Mouse (Mus musculus) ES-Bruce4 (cell line): ENCODE measurements around the gene Trap1. TPM values are rescaled to one million over a fixed set of nuclear protein-coding genes. Genes with fewer than 3 reads are reported as not detected.

Experiments used
- H3K27ac ChIP-seq: 2 replicates; pipeline ENCODE4 v1.5.1; 2012; ENCODE audit warnings: low read length, inconsistent platforms; ENCODE audit not compliant: insufficient read depth
- H3K27me3 ChIP-seq: 2 replicates; pipeline ENCODE4 v1.6.1; 2012; ENCODE audit warnings: mild to moderate bottlenecking, low read length, inconsistent platforms; ENCODE audit not compliant: control insufficient read depth, poor library complexity, insufficient read depth, severe bottlenecking
- H3K36me3 ChIP-seq: 2 replicates; pipeline ENCODE4 v1.6.1; 2012; ENCODE audit warnings: inconsistent platforms, mild to moderate bottlenecking, low read length, moderate library complexity; ENCODE audit not compliant: control insufficient read depth, poor library complexity, insufficient read depth, severe bottlenecking
- H3K4me1 ChIP-seq: one replicate; pipeline ENCODE4 v1.8.1; 2011; ENCODE audit warnings: low read length; ENCODE audit not compliant: control insufficient read depth, insufficient read depth
- H3K4me3 ChIP-seq: 2 replicates; pipeline ENCODE4 v1.5.1; 2011; ENCODE audit warnings: low read depth, mild to moderate bottlenecking, low read length
- H3K9ac ChIP-seq: 2 replicates; pipeline ENCODE4 v1.6.1; 2012; ENCODE audit warnings: low read depth, mild to moderate bottlenecking, inconsistent platforms; ENCODE audit not compliant: poor library complexity, severe bottlenecking
- H3K9me3 ChIP-seq: replicated peaks from 2 replicates; pipeline ENCODE4 v1.6.1; 2012; ENCODE audit warnings: mild to moderate bottlenecking, low read length, inconsistent platforms; ENCODE audit not compliant: control insufficient read depth, poor library complexity, insufficient read depth, severe bottlenecking
- CTCF ChIP-seq: IDR thresholded peaks from one replicate; pipeline ENCODE4 v1.8.1; 2011; ENCODE audit warnings: low read depth, low read length
- EP300 ChIP-seq: IDR thresholded peaks from 2 replicates; pipeline ENCODE4 v1.6.1; 2011; ENCODE audit warnings: low read depth, low read length; ENCODE audit not compliant: insufficient read depth
- POLR2A ChIP-seq: IDR thresholded peaks from one replicate; pipeline ENCODE4 v1.8.1; 2011; ENCODE audit warnings: low read length; ENCODE audit not compliant: insufficient read depth
- polyA plus RNA-seq: library from polyadenylated mRNA; stranded (reverse); fragments of >200 nt; gene quantifications from 2 replicates; pipeline ENCODE4 v1.2.4, GENCODE M21; 2011; ENCODE audit warnings: low read depth; ENCODE audit not compliant: missing spikeins, insufficient read depth, insufficient read length

Trap1 gene
- polyA plus RNA-seq, 1 experiment, result 104 TPM

- peaks cover 14% of the 10 kb centered on the region for H3K9me3 ChIP-seq
- no peak overlapping the region for H3K4me3 ChIP-seq
- H3K9ac ChIP-seq, result no peak overlapping the region
- TF ChIP-seq POLR2A, result no peak
- TF ChIP-seq EP300, result no peak
- no peak for TF ChIP-seq CTCF
- no peaks in the 10 kb centered on the region for H3K4me1 ChIP-seq
- H3K27ac ChIP-seq, result no peak overlapping the region
- no peaks in the 10 kb centered on the region for H3K36me3 ChIP-seq
- H3K27me3 ChIP-seq, result no peaks in the 10 kb centered on the region
These were observed 63.5 kb downstream of the Trap1 start for GRCm38 (mm10) chr16:4014040-4014668.

DNA sequence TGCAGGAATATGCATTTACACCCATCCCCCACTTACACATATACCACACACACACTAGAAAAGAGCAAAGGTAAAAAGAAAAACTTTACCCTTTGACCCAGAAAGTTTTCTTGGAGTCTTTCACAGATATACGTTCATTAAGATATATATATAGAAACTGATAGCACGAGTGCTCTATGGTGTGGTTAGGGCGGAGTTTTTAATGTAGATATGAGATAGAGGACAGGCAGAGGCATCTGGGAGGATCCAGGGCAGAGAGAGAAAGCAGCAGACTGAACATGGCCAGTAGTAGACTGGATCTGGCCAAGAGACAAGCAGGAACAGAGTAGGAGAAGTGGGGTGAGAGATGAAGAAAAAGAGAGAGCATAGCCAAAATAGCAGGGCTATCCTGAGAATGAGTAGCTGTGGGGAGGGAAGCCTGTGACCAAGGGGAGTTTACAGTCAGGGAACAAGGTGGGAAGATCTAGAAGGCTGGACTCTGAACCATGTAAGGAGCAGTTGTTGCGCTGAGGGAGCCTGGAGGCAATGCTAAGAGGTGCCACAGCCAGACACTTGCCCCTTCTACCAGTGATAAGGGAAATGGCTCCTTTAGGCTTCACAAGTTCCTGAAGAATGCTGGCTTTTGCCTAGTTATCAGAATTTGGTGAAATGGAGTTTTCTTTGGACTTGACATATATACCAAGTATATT lies 64.6 kb downstream of the Trap1 start:
- Histone ChIP-seq H3K27me3 (no peaks in the 10 kb centered on the region), H3K9ac (no peak overlapping the region), H3K4me3 (no peak overlapping the region), H3K4me1 (no peaks in the 10 kb centered on the region), H3K36me3 (no peaks in the 10 kb centered on the region), H3K9me3 (peaks cover 20% of the 10 kb centered on the region), H3K27ac (no peak overlapping the region)
- TF ChIP-seq EP300, result no peak
- TF ChIP-seq CTCF, result no peak
- no peak for TF ChIP-seq POLR2A

GRCm38 (mm10) chr16:4003489-4004398 lies 73.9 kb downstream of the Trap1 start, which contains the start of gene Slx4:
TSS of gene Slx4 (minus strand) at chr16:4003770.
- H3K4me1 ChIP-seq, result peaks cover 1% of the 10 kb centered on the region
- H3K27me3 ChIP-seq, result no peaks in the 10 kb centered on the region
- peak within 1 kb of the TSS; percentile 57 for H3K27ac ChIP-seq
- H3K9ac ChIP-seq, result peak within 1 kb of the TSS; percentile 66
- peaks cover 18% of the 10 kb centered on the region for H3K36me3 ChIP-seq
- TF ChIP-seq CTCF (no peak), POLR2A (peak; percentile 93), EP300 (0 out of 2 replicates have a peak, but pooled peaks have one; percentile 22)
- peak within 1 kb of the TSS; percentile 89 for H3K4me3 ChIP-seq
- peaks cover 2% of the 10 kb centered on the region for H3K9me3 ChIP-seq

Other genes starting within 250 kb of the Trap1 start
- gene Olfr15, start 246.9 kb downstream of the Trap1 start, polyA plus RNA-seq, result not detected in 2 replicates
- gene Zfp174, start 230.6 kb downstream of the Trap1 start, polyA plus RNA-seq, result 1.4 and 1.6 TPM in 2 replicates
- gene Naa60, start 205.5 kb downstream of the Trap1 start, polyA plus RNA-seq, result 37.2 and 41.4 TPM in 2 replicates
- 6.4 and 6.9 TPM in 2 replicates for gene Zfp597, start 193.3 kb downstream of the Trap1 start, polyA plus RNA-seq
- gene Gm20695, start 193.2 kb downstream of the Trap1 start, polyA plus RNA-seq, result not detected in 2 replicates
- 1.6 and 2.7 TPM in 2 replicates for gene 1700037C18Rik, start 169.1 kb downstream of the Trap1 start, polyA plus RNA-seq
- 17.3 and 18.4 TPM in 2 replicates for gene Cluap1, start 169.0 kb downstream of the Trap1 start, polyA plus RNA-seq
- gene Nlrc3, start 101.2 kb downstream of the Trap1 start, polyA plus RNA-seq, result 0.49 and 0.84 TPM in 2 replicates
- gene Slx4, start 74.1 kb downstream of the Trap1 start, polyA plus RNA-seq, result 33.5 and 39.5 TPM in 2 replicates
- not detected in 2 replicates for gene Dnase1, start 40.9 kb downstream of the Trap1 start, polyA plus RNA-seq
- gene Crebbp, start 136.2 kb upstream of the Trap1 start, polyA plus RNA-seq, result 46.0 and 48.9 TPM in 2 replicates